Mouse (Mus musculus) intestine, embryonic 16.5 days (tissue): ENCODE data around the gene Grid1. TPM values are rescaled to one million over a fixed set of nuclear protein-coding genes. Genes with fewer than 3 reads are reported as not detected.

Experiments
- ATAC-seq: fragments of 200-750 bp; cut with Nextera tagmentation; 2 replicates; pipeline ENCODE4 v1.8.0; 2017; ENCODE audit warnings: moderate TSS enrichment, moderate library complexity
- H3K27ac ChIP-seq: fragments of 300-500 bp; sonication (generic); 2 replicates; pipeline ENCODE4 v1.5.1; 2014; ENCODE audit warnings: mild to moderate bottlenecking, low read length
- H3K27me3 ChIP-seq: fragments of 300-500 bp; sonication (generic); replicated peaks from 2 replicates; pipeline ENCODE4 v1.6.1; 2014; ENCODE audit warnings: low read length, control low read depth, mixed read lengths; ENCODE audit not compliant: control insufficient read depth, insufficient read depth
- H3K36me3 ChIP-seq: fragments of 300-500 bp; sonication (generic); 2 replicates; pipeline ENCODE4 v1.6.1; 2014; ENCODE audit warnings: low read length, control low read depth; ENCODE audit not compliant: control insufficient read depth, insufficient read depth
- H3K4me1 ChIP-seq: fragments of 300-500 bp; sonication (generic); 2 replicates; pipeline ENCODE4 v1.6.1; 2014; ENCODE audit warnings: low read length, control low read depth, mixed read lengths; ENCODE audit not compliant: control insufficient read depth, insufficient read depth
- H3K4me2 ChIP-seq: fragments of 300-500 bp; sonication (generic); 2 replicates; pipeline ENCODE4 v1.6.1; 2014; ENCODE audit warnings: low read depth, low read length, control low read depth
- H3K4me3 ChIP-seq: fragments of 300-500 bp; sonication (generic); 2 replicates; pipeline ENCODE4 v1.5.1; 2014; ENCODE audit warnings: mild to moderate bottlenecking, low read length
- H3K9ac ChIP-seq: fragments of 300-500 bp; sonication (generic); 2 replicates; pipeline ENCODE4 v1.6.1; 2014; ENCODE audit warnings: low read depth, low read length
- H3K9me3 ChIP-seq: fragments of 300-500 bp; sonication (generic); 2 replicates; pipeline ENCODE4 v1.6.1; 2016; ENCODE audit warnings: low read length, control low read depth; ENCODE audit not compliant: control insufficient read depth
- WGBS: fragments of 180-500 bp; shearing (Covaris S2); extraction: QIAGEN DNeasy Blood & Tissue Kit; methylation state at CpG from one replicate; pipeline ENCODE4 v1.1.7; 2014; 5-methylcytosine and 5-hydroxymethylcytosine counted together
- polyA plus RNA-seq: library from polyadenylated mRNA; unstranded; fragments of >200 nt; fragmentation: Nextera tagmentation; extraction: Ambion mirVana; gene quantifications from 2 replicates; pipeline ENCODE4 v1.2.1, GENCODE M21; 2015

The Grid1 gene
- polyA plus RNA-seq, 1 experiment from 2014 or later = 0.15 TPM

DNA sequence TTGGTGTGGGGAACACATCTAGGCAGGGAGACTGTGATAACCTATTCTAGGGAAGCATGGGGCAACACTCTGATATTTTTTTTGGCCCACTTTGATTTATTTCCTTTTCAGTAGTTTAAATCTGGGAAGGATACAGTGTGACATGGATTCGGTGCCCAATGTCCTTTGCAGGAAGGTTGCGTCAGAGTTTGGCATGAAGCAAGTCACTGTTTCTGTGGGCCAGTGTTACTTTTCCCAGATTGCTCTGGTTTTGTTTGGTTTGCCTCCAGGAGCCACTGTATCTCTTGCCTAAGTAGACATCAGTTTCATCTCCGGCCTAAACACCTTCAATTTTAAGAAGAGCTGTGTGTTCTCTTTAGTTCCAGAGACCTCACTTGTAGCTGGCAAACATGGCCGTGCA lies 399.1 kb downstream of the Grid1 start:
- no peak for ATAC-seq
- Histone ChIP-seq H3K4me1 (no peaks in the 10 kb centered on the region), H3K27ac (no peak overlapping the region), H3K27me3 (no peaks in the 10 kb centered on the region), H3K9ac (no peak overlapping the region), H3K9me3 (no peaks in the 10 kb centered on the region), H3K4me2 (no peak overlapping the region), H3K4me3 (no peak overlapping the region), H3K36me3 (no peaks in the 10 kb centered on the region)
- WGBS = 89% methylated on average over 4 of the region's 4 CpGs

DNA sequence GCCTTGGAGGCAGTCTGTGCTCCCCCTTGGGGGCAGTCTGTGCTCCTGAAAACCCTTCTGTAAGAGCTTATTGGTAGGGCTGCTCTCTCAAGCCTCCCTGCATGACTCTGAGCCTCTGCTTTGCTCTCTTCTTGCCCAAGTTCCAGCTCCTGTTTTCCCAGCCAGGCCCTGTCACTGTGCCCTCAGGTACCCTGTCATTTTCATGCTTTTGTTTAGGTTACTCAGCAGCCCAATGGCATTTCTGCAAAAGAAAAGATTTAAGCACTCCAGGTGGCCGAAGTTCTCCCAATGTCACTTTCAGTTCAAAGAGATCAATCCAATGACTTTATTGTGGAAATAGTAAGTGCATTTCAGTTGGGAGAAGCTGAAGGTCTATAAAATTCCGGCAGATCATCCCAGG lies 402.3 kb downstream of the Grid1 start:
- H3K4me3 ChIP-seq = no peak overlapping the region
- no peak for ATAC-seq
- H3K4me2 ChIP-seq = no peak overlapping the region
- WGBS = 71% methylated on average over 2 of the region's 2 CpGs
- H3K4me1 ChIP-seq = no peaks in the 10 kb centered on the region
- no peaks in the 10 kb centered on the region for H3K27me3 ChIP-seq
- H3K9me3 ChIP-seq = no peaks in the 10 kb centered on the region
- no peak overlapping the region for H3K27ac ChIP-seq
- no peak overlapping the region for H3K9ac ChIP-seq
- H3K36me3 ChIP-seq = no peaks in the 10 kb centered on the region

DNA sequence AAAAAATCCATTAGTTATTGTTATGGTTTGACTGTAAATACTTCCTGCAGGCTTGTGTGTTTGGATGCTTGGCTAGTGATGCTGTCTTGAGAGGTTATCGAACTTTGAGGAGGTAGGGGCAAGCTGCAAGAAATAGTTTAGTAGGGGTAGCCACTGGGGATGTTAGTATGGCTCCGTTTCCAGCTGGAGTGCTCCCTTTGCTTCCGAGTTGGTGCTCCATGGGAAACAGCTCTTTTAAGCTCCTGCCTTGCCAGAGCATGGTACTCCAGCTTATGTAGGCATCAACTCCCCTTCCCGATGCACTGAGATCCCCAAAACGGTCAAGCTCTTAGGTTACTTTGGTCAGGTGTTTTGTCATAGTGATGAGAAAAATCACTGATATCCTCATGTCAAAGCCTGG lies 407.7 kb downstream of the Grid1 start:
- H3K4me2 ChIP-seq = no peak overlapping the region
- H3K9me3 ChIP-seq = no peaks in the 10 kb centered on the region
- H3K4me1 ChIP-seq = no peaks in the 10 kb centered on the region
- H3K9ac ChIP-seq = no peak overlapping the region
- H3K27ac ChIP-seq = no peak overlapping the region
- WGBS = 88% methylated on average over 5 of the region's 5 CpGs
- H3K4me3 ChIP-seq = no peak overlapping the region
- no peaks in the 10 kb centered on the region for H3K27me3 ChIP-seq
- no peaks in the 10 kb centered on the region for H3K36me3 ChIP-seq
- no peak for ATAC-seq

DNA sequence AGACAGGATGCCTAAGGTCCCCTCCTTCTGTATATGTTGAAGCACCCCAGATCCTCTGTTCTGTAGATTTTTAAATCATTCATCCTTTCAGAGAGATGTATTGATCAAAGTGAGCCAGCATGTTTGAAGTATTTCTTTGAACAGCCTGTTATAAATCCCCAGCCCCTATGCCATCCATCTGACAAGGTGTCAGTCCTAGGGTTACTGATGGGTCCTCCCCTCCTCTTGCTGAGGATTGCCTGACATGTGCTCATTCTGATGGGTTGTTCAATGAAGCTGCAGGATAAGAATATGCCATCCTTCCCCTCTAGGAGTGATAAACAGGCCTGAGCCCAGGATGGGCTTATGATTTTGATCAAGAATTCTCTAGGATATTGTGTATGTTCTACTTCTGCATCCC lies 411.5 kb downstream of the Grid1 start:
- Histone ChIP-seq H3K27me3 (no peaks in the 10 kb centered on the region), H3K9me3 (no peaks in the 10 kb centered on the region), H3K36me3 (no peaks in the 10 kb centered on the region), H3K4me1 (no peaks in the 10 kb centered on the region), H3K9ac (no peak overlapping the region), H3K27ac (no peak overlapping the region), H3K4me3 (no peak overlapping the region), H3K4me2 (no peak overlapping the region)
- no peak for ATAC-seq

DNA sequence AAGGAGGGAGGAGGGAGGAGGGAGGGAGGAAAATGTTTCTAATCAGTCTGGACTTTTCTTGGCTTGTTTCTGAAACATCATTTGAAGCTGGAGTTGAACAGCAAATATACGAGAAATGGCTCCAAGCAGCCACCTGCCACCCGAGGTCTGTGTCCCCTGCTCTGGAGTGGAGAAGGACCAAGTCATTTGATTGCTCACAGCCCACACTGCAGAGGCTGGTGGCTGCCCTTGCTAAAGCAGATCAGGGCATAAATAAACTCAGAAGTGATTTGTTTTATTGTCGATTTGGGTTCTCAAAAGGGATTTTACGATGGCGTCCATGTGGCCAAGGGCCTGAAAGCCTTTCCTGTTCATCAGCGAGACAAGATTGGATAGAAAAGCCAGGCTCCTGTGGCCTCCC lies 423.0 kb downstream of the Grid1 start:
- H3K9me3 ChIP-seq = no peaks in the 10 kb centered on the region
- no peak overlapping the region for H3K4me3 ChIP-seq
- no peaks in the 10 kb centered on the region for H3K4me1 ChIP-seq
- no peaks in the 10 kb centered on the region for H3K36me3 ChIP-seq
- H3K9ac ChIP-seq = no peak overlapping the region
- no peaks in the 10 kb centered on the region for H3K27me3 ChIP-seq
- H3K27ac ChIP-seq = no peak overlapping the region
- no peak for ATAC-seq
- 68% methylated on average over 6 of the region's 6 CpGs for WGBS
- H3K4me2 ChIP-seq = no peak overlapping the region

DNA sequence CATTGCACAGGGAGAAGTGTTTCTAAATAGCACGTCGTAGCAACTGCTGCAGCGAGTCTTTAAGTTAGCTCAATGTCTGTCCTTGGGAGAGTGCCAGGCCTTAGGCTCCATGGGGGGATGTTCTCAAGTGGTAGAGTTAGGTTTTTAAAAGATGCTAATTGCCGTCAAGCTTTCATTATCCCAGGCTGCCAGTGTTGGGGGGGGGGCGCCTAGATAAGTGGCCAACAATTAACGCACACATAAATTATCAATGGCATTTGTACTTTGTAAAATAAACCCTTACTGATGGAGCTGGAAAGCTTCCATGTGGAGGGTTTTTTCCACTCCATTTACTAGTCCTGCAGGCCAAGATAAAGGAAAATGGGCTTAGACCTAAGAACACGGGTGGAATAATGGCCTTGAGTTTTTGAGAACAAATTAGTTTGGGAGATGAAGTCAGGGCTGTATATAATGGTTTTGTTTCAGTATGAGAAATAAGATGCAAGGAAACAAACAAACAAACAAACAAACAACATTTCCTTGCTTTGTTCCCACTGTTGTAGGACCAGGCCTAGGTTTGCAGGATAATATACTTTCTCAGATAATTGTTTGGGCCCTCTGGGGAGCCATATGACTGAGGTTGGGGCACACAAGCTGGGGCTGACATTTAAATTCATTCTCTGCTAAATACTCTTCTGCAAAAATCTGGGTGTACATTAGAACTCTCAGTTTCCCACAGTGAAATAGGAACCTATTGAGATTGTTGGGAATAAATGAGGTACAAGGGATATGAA lies 425.1 kb downstream of the Grid1 start:
- no peak for ATAC-seq
- Histone ChIP-seq H3K27ac (no peak overlapping the region), H3K4me3 (no peak overlapping the region), H3K36me3 (no peaks in the 10 kb centered on the region), H3K4me2 (no peak overlapping the region), H3K9me3 (no peaks in the 10 kb centered on the region), H3K4me1 (no peaks in the 10 kb centered on the region), H3K9ac (no peak overlapping the region), H3K27me3 (no peaks in the 10 kb centered on the region)
- 68% methylated on average over 7 of the region's 7 CpGs for WGBS

DNA sequence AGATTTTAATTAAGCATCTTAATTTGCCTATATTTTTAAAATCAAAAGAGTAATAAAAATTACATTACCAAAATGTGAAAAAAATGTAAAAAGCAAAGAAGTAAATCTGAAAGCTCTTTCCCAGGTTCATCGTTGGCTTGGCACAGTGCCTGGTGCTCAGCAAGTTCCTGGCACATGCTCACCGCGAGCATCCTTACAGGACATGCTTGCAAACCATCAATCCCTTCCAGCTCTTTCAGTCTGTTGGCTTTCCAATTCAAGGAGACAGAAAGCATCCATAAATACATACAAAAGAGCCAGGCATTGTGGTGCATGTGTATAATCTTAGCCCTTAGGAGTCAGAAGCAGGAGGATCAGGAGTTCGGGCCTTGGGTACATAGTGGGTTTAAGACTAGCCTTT lies 430.5 kb downstream of the Grid1 start:
- WGBS = 71% methylated on average over 4 of the region's 4 CpGs
- Histone ChIP-seq H3K9ac (no peak overlapping the region), H3K27ac (no peak overlapping the region), H3K9me3 (no peaks in the 10 kb centered on the region), H3K4me3 (no peak overlapping the region), H3K4me2 (no peak overlapping the region), H3K36me3 (no peaks in the 10 kb centered on the region), H3K4me1 (no peaks in the 10 kb centered on the region), H3K27me3 (no peaks in the 10 kb centered on the region)
- ATAC-seq = no peak

DNA sequence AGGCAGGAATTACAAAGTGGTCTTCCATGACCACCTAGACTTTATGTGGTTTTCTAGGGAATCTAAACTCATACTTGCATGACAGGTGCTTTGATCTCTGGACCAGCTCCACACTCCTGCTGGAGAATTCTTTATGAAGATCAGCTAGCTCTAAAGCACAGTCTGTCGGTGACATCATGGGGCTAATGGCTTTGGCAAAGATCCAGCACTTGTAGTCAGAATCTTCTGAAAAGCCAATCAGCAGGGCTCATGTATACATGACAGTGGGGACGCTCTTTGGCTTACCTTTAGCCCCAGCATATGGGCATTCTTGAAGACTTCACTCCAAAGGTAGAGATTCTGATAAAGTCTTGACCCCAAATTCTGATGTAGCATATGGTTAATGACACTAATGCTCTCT lies 434.6 kb downstream of the Grid1 start:
- Histone ChIP-seq H3K4me3 (no peak overlapping the region), H3K9ac (no peak overlapping the region), H3K36me3 (no peaks in the 10 kb centered on the region), H3K27ac (no peak overlapping the region), H3K4me2 (no peak overlapping the region), H3K9me3 (no peaks in the 10 kb centered on the region), H3K4me1 (no peaks in the 10 kb centered on the region), H3K27me3 (no peaks in the 10 kb centered on the region)
- no peak for ATAC-seq
- WGBS = 58% methylated on average over 2 of the region's 2 CpGs

DNA sequence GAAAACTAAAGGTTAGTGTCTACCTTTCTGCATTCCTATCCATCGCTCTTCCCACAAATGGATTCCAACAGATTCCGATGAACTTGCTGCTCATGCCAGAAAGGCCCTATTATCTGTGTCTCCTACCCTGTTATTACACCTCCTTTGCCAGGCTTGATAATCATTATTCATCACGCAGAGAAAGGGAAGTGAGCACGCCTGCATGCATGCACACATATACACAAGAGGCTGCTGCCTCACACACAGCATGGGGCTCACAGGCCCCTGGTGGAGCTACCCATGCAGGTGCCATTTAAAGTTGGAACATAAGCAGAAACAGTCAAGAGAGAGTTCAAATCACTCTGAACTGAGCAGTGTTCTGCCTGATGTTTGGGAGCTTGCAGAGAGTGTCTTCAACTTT lies 450.4 kb downstream of the Grid1 start:
- H3K4me1 ChIP-seq = no peaks in the 10 kb centered on the region
- no peaks in the 10 kb centered on the region for H3K36me3 ChIP-seq
- WGBS = 84% methylated on average over 4 of the region's 4 CpGs
- H3K27ac ChIP-seq = no peak overlapping the region
- ATAC-seq = no peak
- no peaks in the 10 kb centered on the region for H3K27me3 ChIP-seq
- H3K4me3 ChIP-seq = no peak overlapping the region
- H3K9me3 ChIP-seq = no peaks in the 10 kb centered on the region
- H3K9ac ChIP-seq = no peak overlapping the region
- no peak overlapping the region for H3K4me2 ChIP-seq

DNA sequence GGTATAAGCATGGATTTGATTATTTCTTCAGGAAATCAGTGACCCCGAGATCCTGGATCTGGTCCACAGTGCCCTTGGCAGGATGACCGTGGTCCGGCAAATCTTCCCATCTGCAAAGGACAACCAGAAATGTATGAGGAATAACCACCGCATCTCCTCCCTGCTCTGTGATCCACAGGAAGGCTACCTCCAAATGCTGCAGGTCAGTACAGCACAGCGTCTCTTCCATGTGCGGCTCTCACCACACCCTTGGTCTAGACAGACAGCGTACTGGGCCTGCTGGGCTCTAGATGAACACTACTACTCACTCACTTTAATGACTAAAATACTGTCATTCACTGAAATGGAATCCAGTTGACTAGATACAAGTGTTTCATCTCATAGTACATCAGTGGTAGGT lies 489.3 kb downstream of the Grid1 start:
- Histone ChIP-seq H3K4me3 (no peak overlapping the region), H3K9me3 (no peaks in the 10 kb centered on the region), H3K9ac (no peak overlapping the region), H3K36me3 (no peaks in the 10 kb centered on the region), H3K4me2 (no peak overlapping the region), H3K27me3 (no peaks in the 10 kb centered on the region), H3K27ac (no peak overlapping the region), H3K4me1 (no peaks in the 10 kb centered on the region)
- no peak for ATAC-seq
- WGBS = 93% methylated on average over 7 of the region's 7 CpGs
